Mouse (Mus musculus): ENCODE measurements around the gene Grifin. TPM values are rescaled to one million over a fixed set of nuclear protein-coding genes. Genes with fewer than 3 reads are reported as not detected.
A peak's percentile ranks its signal among the peaks of the same experiment; 100 is the strongest.

Gene Grifin
- polyA plus RNA-seq, 1 experiment from 2014 or later: not detected

- Histone ChIP-seq H3K27me3 (replicated peaks; ENCODE audit: control insufficient read depth, insufficient read depth, low read length) (no peaks in the 10 kb centered on the region), H3K27ac (ENCODE audit: low read depth, low read length) (peak overlapping the region; percentile 82), H3K4me1 (ENCODE audit: control insufficient read depth, insufficient read depth, low read length) (0 out of 2 replicates have a peak, but pooled peaks cover 2% of the 10 kb centered on the region), H3K9me3 (replicated peaks; ENCODE audit: control insufficient read depth, low read length) (no peaks in the 10 kb centered on the region), H3K36me3 (ENCODE audit: control insufficient read depth, insufficient read depth, low read length) (no peaks in the 10 kb centered on the region), H3K4me3 (ENCODE audit: low read depth, low read length) (no peak overlapping the region), H3K4me2 (ENCODE audit: low read length) (peak overlapping the region; percentile 33), H3K9ac (ENCODE audit: low read length) (peak overlapping the region; percentile 32; the same call in 1 of the 2 replicates)
- ATAC-seq (peak; percentile 95), DNase-seq (ENCODE audit: low spot score) (peak; percentile 94)
- 5% methylated on average over 17 of the region's 17 CpGs for WGBS
Observed at GRCm38 (mm10) chr5:140549306-140550047, 15.4 kb downstream of the Grifin start.

- no peaks in the 10 kb centered on the region for H3K36me3 ChIP-seq (ENCODE audit: control insufficient read depth, insufficient read depth, low read length)
- ATAC-seq: no peak
Observed at GRCm38 (mm10) chr5:140546332-140546731, 18.5 kb downstream of the Grifin start.

GRCm38 (mm10) chr5:140545651-140546050, 19.2 kb downstream of the Grifin start:
- H3K4me3 ChIP-seq (ENCODE audit: low read depth, low read length): no peak overlapping the region
- peaks cover 10% of the 10 kb centered on the region for H3K4me1 ChIP-seq (ENCODE audit: control insufficient read depth, insufficient read depth, low read length)
- 56% methylated on average over 6 of the region's 6 CpGs for WGBS
- no peak overlapping the region for H3K9ac ChIP-seq (ENCODE audit: low read length)
- no peaks in the 10 kb centered on the region for H3K36me3 ChIP-seq (ENCODE audit: control insufficient read depth, insufficient read depth, low read length)
- no peak overlapping the region for H3K4me2 ChIP-seq (ENCODE audit: low read length)
- no peak overlapping the region for H3K27ac ChIP-seq (ENCODE audit: low read depth, low read length)
- H3K27me3 ChIP-seq (replicated peaks; ENCODE audit: control insufficient read depth, insufficient read depth, low read length): no peaks in the 10 kb centered on the region
- H3K9me3 ChIP-seq (replicated peaks; ENCODE audit: control insufficient read depth, low read length): no peaks in the 10 kb centered on the region
- DNase-seq (ENCODE audit: low spot score) (no peak), ATAC-seq (no peak)

More at GRCm38 (mm10) chr5:140546332-140546731, 18.5 kb downstream of the Grifin start:
- no peak overlapping the region for H3K9ac ChIP-seq (ENCODE audit: low read length)
- DNase-seq (ENCODE audit: low spot score): no peak
- H3K27ac ChIP-seq (ENCODE audit: low read depth, low read length): no peak overlapping the region
- H3K9me3 ChIP-seq (replicated peaks; ENCODE audit: control insufficient read depth, low read length): no peaks in the 10 kb centered on the region
- no peaks in the 10 kb centered on the region for H3K27me3 ChIP-seq (replicated peaks; ENCODE audit: control insufficient read depth, insufficient read depth, low read length)
- H3K4me3 ChIP-seq (ENCODE audit: low read depth, low read length): no peak overlapping the region
- peaks cover 10% of the 10 kb centered on the region for H3K4me1 ChIP-seq (ENCODE audit: control insufficient read depth, insufficient read depth, low read length)
- 93% methylated on average over 19 of the region's 19 CpGs for WGBS
- H3K4me2 ChIP-seq (ENCODE audit: low read length): no peak overlapping the region

GRCm38 (mm10) chr5:140542811-140543575, 21.9 kb downstream of the Grifin start:
- H3K4me1 ChIP-seq (ENCODE audit: control insufficient read depth, insufficient read depth, low read length): peaks cover 8% of the 10 kb centered on the region
- H3K36me3 ChIP-seq (ENCODE audit: control insufficient read depth, insufficient read depth, low read length): no peaks in the 10 kb centered on the region
- 0 out of 2 replicates have a peak overlapping the region, but pooled peaks have one; percentile 36 for H3K27ac ChIP-seq (ENCODE audit: low read depth, low read length)
- no peak overlapping the region for H3K4me3 ChIP-seq (ENCODE audit: low read depth, low read length)
- H3K27me3 ChIP-seq (replicated peaks; ENCODE audit: control insufficient read depth, insufficient read depth, low read length): no peaks in the 10 kb centered on the region
- peak; percentile 72 for DNase-seq (ENCODE audit: low spot score)
- peak overlapping the region; percentile 29; the same call in 1 of the 2 replicates for H3K9ac ChIP-seq (ENCODE audit: low read length)
- 38% methylated on average over 9 of the region's 9 CpGs for WGBS
- H3K9me3 ChIP-seq (replicated peaks; ENCODE audit: control insufficient read depth, low read length): no peaks in the 10 kb centered on the region
- H3K4me2 ChIP-seq (ENCODE audit: low read length): no peak overlapping the region
- peak; percentile 80 for ATAC-seq

- no peaks in the 10 kb centered on the region for H3K27me3 ChIP-seq (replicated peaks; ENCODE audit: control insufficient read depth, insufficient read depth, low read length)
- no peaks in the 10 kb centered on the region for H3K9me3 ChIP-seq (replicated peaks; ENCODE audit: control insufficient read depth, low read length)
- no peak overlapping the region for H3K27ac ChIP-seq (ENCODE audit: low read depth, low read length)
- WGBS: 10% methylated on average over 8 of the region's 8 CpGs
- no peak overlapping the region for H3K9ac ChIP-seq (ENCODE audit: low read length)
- no peak overlapping the region for H3K4me3 ChIP-seq (ENCODE audit: low read depth, low read length)
- no peaks in the 10 kb centered on the region for H3K36me3 ChIP-seq (ENCODE audit: control insufficient read depth, insufficient read depth, low read length)
- peak; percentile 85 for DNase-seq (ENCODE audit: low spot score)
- H3K4me2 ChIP-seq (ENCODE audit: low read length): no peak overlapping the region
- peaks cover 8% of the 10 kb centered on the region for H3K4me1 ChIP-seq (ENCODE audit: control insufficient read depth, insufficient read depth, low read length)
- ATAC-seq: peak; percentile 62
Observed at GRCm38 (mm10) chr5:140540106-140540505, 24.8 kb downstream of the Grifin start.

GRCm38 (mm10) chr5:140538111-140538683, 26.7 kb downstream of the Grifin start:
- Histone ChIP-seq H3K4me1 (ENCODE audit: control insufficient read depth, insufficient read depth, low read length) (peaks cover 3% of the 10 kb centered on the region), H3K27me3 (replicated peaks; ENCODE audit: control insufficient read depth, insufficient read depth, low read length) (no peaks in the 10 kb centered on the region), H3K36me3 (ENCODE audit: control insufficient read depth, insufficient read depth, low read length) (no peaks in the 10 kb centered on the region), H3K9me3 (replicated peaks; ENCODE audit: control insufficient read depth, low read length) (no peaks in the 10 kb centered on the region), H3K4me3 (ENCODE audit: low read depth, low read length) (no peak overlapping the region), H3K4me2 (ENCODE audit: low read length) (no peak overlapping the region), H3K9ac (ENCODE audit: low read length) (no peak overlapping the region), H3K27ac (ENCODE audit: low read depth, low read length) (no peak overlapping the region)
- DNase-seq (ENCODE audit: low spot score) (no peak), ATAC-seq (no peak)
- 85% methylated on average over 13 of the region's 13 CpGs for WGBS

GRCm38 (mm10) chr5:140526754-140527153, 38.1 kb downstream of the Grifin start:
- H3K4me1 ChIP-seq (ENCODE audit: control insufficient read depth, insufficient read depth, low read length): 0 out of 2 replicates have a peak, but pooled peaks cover 2% of the 10 kb centered on the region
- no peak overlapping the region for H3K4me2 ChIP-seq (ENCODE audit: low read length)
- H3K9me3 ChIP-seq (replicated peaks; ENCODE audit: control insufficient read depth, low read length): no peaks in the 10 kb centered on the region
- no peaks in the 10 kb centered on the region for H3K27me3 ChIP-seq (replicated peaks; ENCODE audit: control insufficient read depth, insufficient read depth, low read length)
- no peak overlapping the region for H3K4me3 ChIP-seq (ENCODE audit: low read depth, low read length)
- H3K9ac ChIP-seq (ENCODE audit: low read length): no peak overlapping the region
- 68% methylated on average over 2 of the region's 2 CpGs for WGBS
- H3K27ac ChIP-seq (ENCODE audit: low read depth, low read length): no peak overlapping the region
- ATAC-seq (no peak), DNase-seq (ENCODE audit: low spot score) (peak; percentile 61)
- peaks cover 14% of the 10 kb centered on the region for H3K36me3 ChIP-seq (ENCODE audit: control insufficient read depth, insufficient read depth, low read length)

GRCm38 (mm10) chr5:140521196-140521595, 43.7 kb downstream of the Grifin start:
- H3K4me2 ChIP-seq (ENCODE audit: low read length): no peak overlapping the region
- H3K4me1 ChIP-seq (ENCODE audit: control insufficient read depth, insufficient read depth, low read length): no peaks in the 10 kb centered on the region
- peaks cover 14% of the 10 kb centered on the region for H3K36me3 ChIP-seq (ENCODE audit: control insufficient read depth, insufficient read depth, low read length)
- no peak for ATAC-seq
- H3K9me3 ChIP-seq (replicated peaks; ENCODE audit: control insufficient read depth, low read length): no peaks in the 10 kb centered on the region
- no peak overlapping the region for H3K9ac ChIP-seq (ENCODE audit: low read length)
- DNase-seq (ENCODE audit: low spot score): no peak
- 100% methylated on average over 1 of the region's 1 CpGs for WGBS
- no peak overlapping the region for H3K4me3 ChIP-seq (ENCODE audit: low read depth, low read length)
- H3K27me3 ChIP-seq (replicated peaks; ENCODE audit: control insufficient read depth, insufficient read depth, low read length): no peaks in the 10 kb centered on the region
- no peak overlapping the region for H3K27ac ChIP-seq (ENCODE audit: low read depth, low read length)

Measured in forebrain, embryonic 14.5 days (tissue).